Comparison of ENCODE assay signal across 8 mouse cellular contexts in genomic region chr2:33009055-33009454, GRCm38 (mm10). TPM values are rescaled to one million over a fixed set of nuclear protein-coding genes. Genes with fewer than 3 reads are reported as not detected.
DNase-seq lines count a peak whose midpoint lies in the region; ATAC-seq and TF ChIP-seq lines count a peak whose summit lies in the region.
"Not testable (repeated sequence)": the region's sequence is repeated elsewhere in the genome, so short reads cannot be mapped to it uniquely, and the experiment has no call there.

No protein-coding gene starts in this region.

- H3K4me1 ChIP-seq in E14TG2a.4 (replicated peaks; ENCODE audit: low read depth, low read length), result peaks cover 15% of the 10 kb centered on the region
- not testable (repeated sequence) for H3K4me1 ChIP-seq in heart, postnatal 0 days (ENCODE audit: control insufficient read depth, insufficient read depth); kidney, postnatal 0 days (replicated peaks; ENCODE audit: insufficient read depth, low read length); liver, postnatal 0 days (ENCODE audit: insufficient read depth)

- ATAC-seq in heart, postnatal 0 days (ENCODE audit: insufficient read depth, low read depth); kidney, postnatal 0 days (replicated peaks; ENCODE audit: low FRiP score, low read depth); liver, postnatal 0 days: not testable (repeated sequence)

- not testable (repeated sequence) for H3K27ac ChIP-seq in heart, postnatal 0 days (ENCODE audit: low read depth); kidney, postnatal 0 days; liver, postnatal 0 days (ENCODE audit: low read depth)

- H3K9me3 ChIP-seq in E14TG2a.4 (ENCODE audit: low read length); heart, postnatal 0 days (replicated peaks; ENCODE audit: control insufficient read depth, low read length); kidney, postnatal 0 days (replicated peaks; ENCODE audit: low read length); liver, postnatal 0 days (ENCODE audit: low read length): not testable (repeated sequence)

- 84% methylated on average over 4 of the region's 4 CpGs for WGBS in heart, postnatal 0 days
- WGBS in kidney, postnatal 0 days, result 86% methylated on average over 4 of the region's 4 CpGs
- WGBS in liver, postnatal 0 days (ENCODE audit: insufficient replicate concordance), result 88% methylated on average over 4 of the region's 4 CpGs

- DNase-seq in 3T3-L1 (ENCODE audit: low read depth, low spot score) (peak; percentile 16), NIH3T3 (ENCODE audit: low read depth) (peak; percentile 16)
- DNase-seq in embryo, embryonic 10 days (ENCODE audit: low spot score), result peak; percentile 16
- not testable (repeated sequence) for DNase-seq in heart, postnatal 0 days (ENCODE audit: low spot score); kidney, postnatal 0 days (ENCODE audit: low spot score); liver, postnatal 0 days
- peak; percentile 26 for DNase-seq in splenic B cell, adult 2 months (ENCODE audit: low read depth, low spot score)

- not testable (repeated sequence) for H3K27me3 ChIP-seq in E14TG2a.4 (ENCODE audit: insufficient read depth, low read length); heart, postnatal 0 days (ENCODE audit: control insufficient read depth, insufficient read depth, low read length); kidney, postnatal 0 days (ENCODE audit: insufficient read depth, low read length); liver, postnatal 0 days (ENCODE audit: insufficient read depth, low read length); splenic B cell, adult 2 months (ENCODE audit: control insufficient read depth, insufficient read depth, low read length, poor library complexity, severe bottlenecking)

- peaks cover 14% of the 10 kb centered on the region; the same call in 1 of the 2 replicates for H3K36me3 ChIP-seq in E14TG2a.4 (ENCODE audit: insufficient read depth, low read length)
- 0 out of 2 replicates have a peak, but pooled peaks cover 10% of the 10 kb centered on the region for H3K36me3 ChIP-seq in heart, postnatal 0 days (replicated peaks; ENCODE audit: control insufficient read depth, insufficient read depth, low read length)
- not testable (repeated sequence) for H3K36me3 ChIP-seq in kidney, postnatal 0 days (ENCODE audit: insufficient read depth, low read length); liver, postnatal 0 days (replicated peaks; ENCODE audit: insufficient read depth, low read length); splenic B cell, adult 2 months (ENCODE audit: control insufficient read depth, insufficient read depth, low read length, poor library complexity, severe bottlenecking)

- not testable (repeated sequence) for H3K4me2 ChIP-seq in heart, postnatal 0 days (ENCODE audit: low read depth, low read length); kidney, postnatal 0 days (ENCODE audit: low read length); liver, postnatal 0 days (ENCODE audit: low read depth, low read length)

- H3K4me3 ChIP-seq in E14TG2a.4 (replicated peaks; ENCODE audit: low read length); heart, postnatal 0 days (ENCODE audit: low read depth, low read length); kidney, postnatal 0 days (replicated peaks; ENCODE audit: low read depth, low read length); liver, postnatal 0 days (ENCODE audit: low read depth, low read length): not testable (repeated sequence)

- H3K9ac ChIP-seq in heart, postnatal 0 days (replicated peaks; ENCODE audit: low read depth, low read length); kidney, postnatal 0 days (ENCODE audit: low read depth, low read length); liver, postnatal 0 days (replicated peaks): not testable (repeated sequence)

- not testable (repeated sequence) for TF ChIP-seq EP300 in heart, postnatal 0 days (IDR thresholded peaks at IDR 0.05; ENCODE audit: low read depth); liver, postnatal 0 days (IDR thresholded peaks at IDR 0.05; ENCODE audit: low read depth)

- TF ChIP-seq CTCF in E14TG2a.4 (conservative IDR thresholded peaks at IDR 0.05; ENCODE audit: low read length), result peak; percentile 37
- TF ChIP-seq CTCF in heart, postnatal 0 days (IDR thresholded peaks at IDR 0.05; ENCODE audit: low read depth), result peak; percentile 7; the same call in 1 of the 2 replicates
- peak; percentile 56 for TF ChIP-seq CTCF in kidney, postnatal 0 days (IDR thresholded peaks at IDR 0.05; ENCODE audit: low read depth)
- peak; percentile 49 for TF ChIP-seq CTCF in liver, postnatal 0 days (IDR thresholded peaks at IDR 0.05; ENCODE audit: low read depth)

RNA-seq across cellular contexts. Expression of gene Slc2a8, which starts 27.2 kb away (rescaled TPM):
- 42.1 and 46.2 TPM in 2 replicates for total RNA-seq in heart, postnatal 0 days (2014; rRNA removed; ENCODE audit: low replicate concordance)
- polyA plus RNA-seq in heart, postnatal 0 days (2015; fragmentation: Nextera tagmentation; extraction: Ambion mirVana), result 24.7 and 27.9 TPM in 2 replicates
- 36.8 and 37.1 TPM in 2 replicates for polyA plus RNA-seq in kidney, postnatal 0 days (2015; fragmentation: Nextera tagmentation; extraction: Ambion mirVana)
- 11.7 and 11.8 TPM in 2 replicates for polyA plus RNA-seq in liver, postnatal 0 days (2015; fragmentation: Nextera tagmentation; extraction: Ambion mirVana)

RNA-seq across cellular contexts. Expression of gene Lrsam1, which starts 47.6 kb away (rescaled TPM):
- 5.9 and 12.0 TPM in 2 replicates for total RNA-seq in heart, postnatal 0 days (2014; rRNA removed; ENCODE audit: low replicate concordance)
- polyA plus RNA-seq in heart, postnatal 0 days (2015; fragmentation: Nextera tagmentation; extraction: Ambion mirVana), result 5.4 and 5.6 TPM in 2 replicates
- 8.6 and 9.0 TPM in 2 replicates for polyA plus RNA-seq in kidney, postnatal 0 days (2015; fragmentation: Nextera tagmentation; extraction: Ambion mirVana)
- 1.3 and 1.6 TPM in 2 replicates for polyA plus RNA-seq in liver, postnatal 0 days (2015; fragmentation: Nextera tagmentation; extraction: Ambion mirVana)

RNA-seq across cellular contexts. Expression of gene Rpl12, which starts 47.7 kb away (rescaled TPM):
- 242 and 255 TPM in 2 replicates for total RNA-seq in heart, postnatal 0 days (2014; rRNA removed; ENCODE audit: low replicate concordance)
- polyA plus RNA-seq in heart, postnatal 0 days (2015; fragmentation: Nextera tagmentation; extraction: Ambion mirVana), result 76.9 and 80.1 TPM in 2 replicates
- 173 and 195 TPM in 2 replicates for polyA plus RNA-seq in kidney, postnatal 0 days (2015; fragmentation: Nextera tagmentation; extraction: Ambion mirVana)
- 103 and 104 TPM in 2 replicates for polyA plus RNA-seq in liver, postnatal 0 days (2015; fragmentation: Nextera tagmentation; extraction: Ambion mirVana)
